Mouse (Mus musculus): Measurements from ENCODE around the gene Tnfrsf26. TPM values are rescaled to one million over a fixed set of nuclear protein-coding genes. Genes with fewer than 3 reads are reported as not detected.

The Tnfrsf26 gene
- polyA plus RNA-seq, 1 experiment from 2014 or later, result 0.35 TPM

GRCm38 (mm10) chr7:143588006-143588405, 40.5 kb downstream of the Tnfrsf26 start:
- Histone ChIP-seq H3K9ac (no peak overlapping the region), H3K4me2 (replicated peaks) (no peak overlapping the region), H3K4me3 (replicated peaks) (no peak overlapping the region), H3K4me1 (replicated peaks) (no peaks in the 10 kb centered on the region), H3K9me3 (no peaks in the 10 kb centered on the region), H3K27ac (no peak overlapping the region), H3K27me3 (replicated peaks) (no peaks in the 10 kb centered on the region), H3K36me3 (peaks cover 37% of the 10 kb centered on the region)
- 95% methylated on average over 4 of the region's 4 CpGs for WGBS
- no peak for ATAC-seq

- no peaks in the 10 kb centered on the region for H3K27me3 ChIP-seq (replicated peaks)
- H3K4me2 ChIP-seq (replicated peaks), result no peak overlapping the region
- ATAC-seq, result no peak
- no peak overlapping the region for H3K27ac ChIP-seq
- no peaks in the 10 kb centered on the region for H3K4me1 ChIP-seq (replicated peaks)
- H3K4me3 ChIP-seq (replicated peaks), result no peak overlapping the region
- peaks cover 41% of the 10 kb centered on the region for H3K36me3 ChIP-seq
- H3K9me3 ChIP-seq, result no peaks in the 10 kb centered on the region
- H3K9ac ChIP-seq, result no peak overlapping the region
- 94% methylated on average over 5 of the region's 5 CpGs for WGBS
Measured at GRCm38 (mm10) chr7:143587586-143587985, 40.9 kb downstream of the Tnfrsf26 start.

- no peak overlapping the region for H3K9ac ChIP-seq
- 31% methylated on average over 3 of the region's 3 CpGs for WGBS
- peak; percentile 25; the same call in 1 of the 2 replicates for ATAC-seq
- H3K4me3 ChIP-seq (replicated peaks), result no peak overlapping the region
- H3K36me3 ChIP-seq, result peaks cover 49% of the 10 kb centered on the region
- no peak overlapping the region for H3K4me2 ChIP-seq (replicated peaks)
- no peak overlapping the region for H3K27ac ChIP-seq
- no peaks in the 10 kb centered on the region for H3K27me3 ChIP-seq (replicated peaks)
- H3K9me3 ChIP-seq, result no peaks in the 10 kb centered on the region
- H3K4me1 ChIP-seq (replicated peaks), result no peaks in the 10 kb centered on the region
Measured at GRCm38 (mm10) chr7:143583956-143584355, 44.6 kb downstream of the Tnfrsf26 start.

GRCm38 (mm10) chr7:143583025-143583424, 45.5 kb downstream of the Tnfrsf26 start:
- Histone ChIP-seq H3K27ac (no peak overlapping the region), H3K4me2 (replicated peaks) (no peak overlapping the region), H3K27me3 (replicated peaks) (no peaks in the 10 kb centered on the region), H3K4me1 (replicated peaks) (no peaks in the 10 kb centered on the region), H3K4me3 (replicated peaks) (no peak overlapping the region), H3K36me3 (peaks cover 57% of the 10 kb centered on the region), H3K9me3 (no peaks in the 10 kb centered on the region), H3K9ac (no peak overlapping the region)
- ATAC-seq, result no peak
- WGBS, result 90% methylated on average over 5 of the region's 5 CpGs

GRCm38 (mm10) chr7:143575751-143576150, 52.8 kb downstream of the Tnfrsf26 start:
- H3K9ac ChIP-seq, result no peak overlapping the region
- ATAC-seq, result no peak
- no peak overlapping the region for H3K4me2 ChIP-seq (replicated peaks)
- peaks cover 54% of the 10 kb centered on the region for H3K36me3 ChIP-seq
- no peaks in the 10 kb centered on the region for H3K27me3 ChIP-seq (replicated peaks)
- H3K4me3 ChIP-seq (replicated peaks), result no peak overlapping the region
- no peaks in the 10 kb centered on the region for H3K4me1 ChIP-seq (replicated peaks)
- H3K9me3 ChIP-seq, result no peaks in the 10 kb centered on the region
- no peak overlapping the region for H3K27ac ChIP-seq
- WGBS, result 95% methylated on average over 11 of the region's 11 CpGs

GRCm38 (mm10) chr7:143565648-143566039, 62.9 kb downstream of the Tnfrsf26 start:
- no peaks in the 10 kb centered on the region for H3K9me3 ChIP-seq
- H3K27ac ChIP-seq, result no peak overlapping the region
- no peak overlapping the region for H3K4me3 ChIP-seq (replicated peaks)
- peaks cover 56% of the 10 kb centered on the region for H3K36me3 ChIP-seq
- H3K27me3 ChIP-seq (replicated peaks), result no peaks in the 10 kb centered on the region
- WGBS, result 84% methylated on average over 3 of the region's 3 CpGs
- no peak overlapping the region for H3K9ac ChIP-seq
- peak; percentile 36; the same call in 1 of the 2 replicates for ATAC-seq
- H3K4me2 ChIP-seq (replicated peaks), result no peak overlapping the region
- H3K4me1 ChIP-seq (replicated peaks), result no peaks in the 10 kb centered on the region

GRCm38 (mm10) chr7:143565015-143565647, 63.4 kb downstream of the Tnfrsf26 start:
- Histone ChIP-seq H3K9me3 (no peaks in the 10 kb centered on the region), H3K9ac (no peak overlapping the region), H3K27ac (no peak overlapping the region), H3K4me1 (replicated peaks) (no peaks in the 10 kb centered on the region), H3K27me3 (replicated peaks) (no peaks in the 10 kb centered on the region), H3K36me3 (peaks cover 51% of the 10 kb centered on the region), H3K4me2 (replicated peaks) (no peak overlapping the region), H3K4me3 (replicated peaks) (no peak overlapping the region)
- ATAC-seq, result no peak
- WGBS, result 94% methylated on average over 6 of the region's 6 CpGs

- WGBS, result 84% methylated on average over 5 of the region's 5 CpGs
- Histone ChIP-seq H3K27ac (no peak overlapping the region), H3K4me3 (replicated peaks) (no peak overlapping the region), H3K9me3 (no peaks in the 10 kb centered on the region), H3K27me3 (replicated peaks) (no peaks in the 10 kb centered on the region), H3K36me3 (peaks cover 46% of the 10 kb centered on the region), H3K9ac (no peak overlapping the region), H3K4me1 (replicated peaks) (no peaks in the 10 kb centered on the region), H3K4me2 (replicated peaks) (no peak overlapping the region)
- no peak for ATAC-seq
Measured at GRCm38 (mm10) chr7:143563787-143564186, 64.7 kb downstream of the Tnfrsf26 start.

Other genes starting within 250 kb of the Tnfrsf26 start
- gene Cdkn1c, start 167.7 kb downstream of the Tnfrsf26 start, polyA plus RNA-seq (2015; fragmentation: Nextera tagmentation; extraction: Ambion mirVana), result 672 and 702 TPM in 2 replicates
- gene Slc22a18, start 155.0 kb downstream of the Tnfrsf26 start, polyA plus RNA-seq (2015; fragmentation: Nextera tagmentation; extraction: Ambion mirVana), result 11.4 and 13.4 TPM in 2 replicates
- gene Phlda2, start 125.6 kb downstream of the Tnfrsf26 start, polyA plus RNA-seq (2015; fragmentation: Nextera tagmentation; extraction: Ambion mirVana), result 13.6 and 17.7 TPM in 2 replicates
- gene Nap1l4, start 79.6 kb downstream of the Tnfrsf26 start, polyA plus RNA-seq (2015; fragmentation: Nextera tagmentation; extraction: Ambion mirVana), result 198 TPM in 2 replicates
- 57.6 and 62.7 TPM in 2 replicates for gene Cars, start 28.6 kb downstream of the Tnfrsf26 start, polyA plus RNA-seq (2015; fragmentation: Nextera tagmentation; extraction: Ambion mirVana)
- gene Tnfrsf22, start 20.9 kb upstream of the Tnfrsf26 start, polyA plus RNA-seq (2015; fragmentation: Nextera tagmentation; extraction: Ambion mirVana), result 6.1 and 6.9 TPM in 2 replicates
- gene Tnfrsf23, start 57.1 kb upstream of the Tnfrsf26 start, polyA plus RNA-seq (2015; fragmentation: Nextera tagmentation; extraction: Ambion mirVana), result 0.69 and 1.2 TPM in 2 replicates
- 25.6 and 25.9 TPM in 2 replicates for gene Osbpl5, start 128.3 kb upstream of the Tnfrsf26 start, polyA plus RNA-seq (2015; fragmentation: Nextera tagmentation; extraction: Ambion mirVana)
- gene Mrgprg, start 138.3 kb upstream of the Tnfrsf26 start, polyA plus RNA-seq (2015; fragmentation: Nextera tagmentation; extraction: Ambion mirVana), result not detected in 2 replicates
- gene Mrgpre, start 155.8 kb upstream of the Tnfrsf26 start, polyA plus RNA-seq (2015; fragmentation: Nextera tagmentation; extraction: Ambion mirVana), result 1.2 and 1.3 TPM in 2 replicates
- gene Nadsyn1, start 194.1 kb upstream of the Tnfrsf26 start, polyA plus RNA-seq (2015; fragmentation: Nextera tagmentation; extraction: Ambion mirVana), result 19.4 and 21.1 TPM in 2 replicates
- 70.2 and 78.9 TPM in 2 replicates for gene Dhcr7, start 194.4 kb upstream of the Tnfrsf26 start, polyA plus RNA-seq (2015; fragmentation: Nextera tagmentation; extraction: Ambion mirVana)
- not detected in 2 replicates for gene Gm498, start 238.1 kb upstream of the Tnfrsf26 start, polyA plus RNA-seq (2015; fragmentation: Nextera tagmentation; extraction: Ambion mirVana)

Measured in intestine, embryonic 15.5 days (tissue).